Comparison of ENCODE assay signal across 16 mouse cellular contexts in genomic region chr10:84021167-84022120, GRCm38 (mm10).
DNase-seq lines count a peak whose midpoint lies in the region; ATAC-seq and TF ChIP-seq lines count a peak whose summit lies in the region.
"Had no signal": no experiment of that assay in that cellular context is flagged by ENCODE, and none has a peak within 500 bp of the region (broad histone marks: within the 10 kb centered on the region; RNA-seq: fewer than 3 reads in every experiment).

No protein-coding gene starts in this region.

- H3K27ac ChIP-seq in heart, embryonic 12.5 days (ENCODE audit: poor library complexity, severe bottlenecking) = peak overlapping the region; percentile 7; the same call in 1 of the 2 replicates
- no peak overlapping the region for H3K27ac ChIP-seq in heart, adult 2 months
- H3K27ac ChIP-seq in lung, embryonic 14.5 days (ENCODE audit: low read depth) = no peak overlapping the region; the same call in 1 of the 2 replicates
- H3K27ac ChIP-seq in ES-E14 (ENCODE audit: insufficient read depth, low read depth, low read length, poor library complexity, severe bottlenecking) = no peak overlapping the region
- no peak overlapping the region for H3K27ac ChIP-seq in forebrain, embryonic 12.5 days
- H3K27ac ChIP-seq: neural tube, embryonic 12.5 days; stomach, embryonic 15.5 days had no signal

- no peaks in the 10 kb centered on the region for H3K9me3 ChIP-seq in heart, embryonic 12.5 days (replicated peaks)
- H3K9me3 ChIP-seq in lung, embryonic 14.5 days (ENCODE audit: low read depth, low read length) = no peaks in the 10 kb centered on the region
- no peaks in the 10 kb centered on the region for H3K9me3 ChIP-seq in ES-E14 (ENCODE audit: control insufficient read depth, insufficient read depth, low read depth, low read length)
- no peaks in the 10 kb centered on the region for H3K9me3 ChIP-seq in forebrain, embryonic 12.5 days
- H3K9me3 ChIP-seq: neural tube, embryonic 12.5 days; stomach, embryonic 15.5 days had no signal

- peaks cover 39% of the 10 kb centered on the region for H3K4me1 ChIP-seq in heart, embryonic 12.5 days (replicated peaks)
- H3K4me1 ChIP-seq in heart, adult 2 months (ENCODE audit: control insufficient read depth, insufficient read depth, low read length) = peaks cover 7% of the 10 kb centered on the region; the same call in 1 of the 2 replicates
- peaks cover 12% of the 10 kb centered on the region; the same call in 1 of the 2 replicates for H3K4me1 ChIP-seq in lung, embryonic 14.5 days (ENCODE audit: insufficient read depth)
- peaks cover 0 to 4% of the 10 kb centered on the region in 2 experiments; a peak in 2 of 4 replicates for H3K4me1 ChIP-seq in ES-E14 (ENCODE audit: control insufficient read depth in 2 of 2, insufficient read depth in 2 of 2, low read length in 2 of 2, poor library complexity in 1 of 2)
- peaks cover 4% of the 10 kb centered on the region for H3K4me1 ChIP-seq in forebrain, embryonic 12.5 days

- H3K9ac ChIP-seq in heart, embryonic 12.5 days = no peak overlapping the region
- H3K9ac ChIP-seq in heart, adult 2 months (ENCODE audit: low read depth, low read length) = no peak overlapping the region
- H3K9ac ChIP-seq in lung, embryonic 14.5 days = no peak overlapping the region
- H3K9ac ChIP-seq in ES-E14 (ENCODE audit: insufficient read depth, low read depth, low read length, poor library complexity, severe bottlenecking) = no peak overlapping the region
- H3K9ac ChIP-seq in forebrain, embryonic 12.5 days = no peak overlapping the region
- H3K9ac ChIP-seq: forebrain, postnatal 0 days; neural tube, embryonic 12.5 days; stomach, embryonic 15.5 days had no signal

- TF ChIP-seq POLR2A in heart, adult 2 months (IDR thresholded peaks at IDR 0.05; ENCODE audit: insufficient read depth, low read depth, low read length) = no peak

- ATAC-seq in heart, embryonic 12.5 days (ENCODE audit: insufficient number of reproducible peaks, low FRiP score) = 0 out of 2 replicates have a peak, but pooled peaks have one; percentile 22
- 0 out of 2 replicates have a peak, but pooled peaks have one; percentile 47 for ATAC-seq in lung, embryonic 14.5 days (ENCODE audit: insufficient read depth)
- ATAC-seq in forebrain, embryonic 12.5 days (ENCODE audit: low FRiP score) = no peak
- ATAC-seq: forebrain, postnatal 0 days had no signal

- TF ChIP-seq CTCF in heart, adult 2 months (IDR thresholded peaks at IDR 0.05) = no peak
- TF ChIP-seq CTCF in lung, embryonic 14.5 days (IDR thresholded peaks at IDR 0.05; ENCODE audit: low read depth) = no peak

- 67% methylated on average over 12 of the region's 12 CpGs for WGBS in heart, embryonic 12.5 days
- 91% methylated on average over 12 of the region's 12 CpGs for WGBS in heart, adult 2 months
- WGBS in lung, embryonic 14.5 days = 66% methylated on average over 12 of the region's 12 CpGs
- WGBS in forebrain, embryonic 12.5 days = 78% methylated on average over 12 of the region's 12 CpGs

- in situ Hi-C loops in ES-E14 (cut with MboI; ENCODE audit: low sequenced_read_pairs in 2 of 2, unreplicated experiment in 2 of 2) = no loop called here

- H3K27me3 ChIP-seq in heart, embryonic 12.5 days (replicated peaks) = no peaks in the 10 kb centered on the region
- H3K27me3 ChIP-seq in heart, adult 2 months (ENCODE audit: control insufficient read depth, insufficient read depth, low read length) = no peaks in the 10 kb centered on the region
- no peaks in the 10 kb centered on the region for H3K27me3 ChIP-seq in lung, embryonic 14.5 days (ENCODE audit: insufficient read depth, low read length)
- no peaks in the 10 kb centered on the region for H3K27me3 ChIP-seq in forebrain, embryonic 12.5 days
- H3K27me3 ChIP-seq: neural tube, embryonic 12.5 days; stomach, embryonic 15.5 days had no signal

- intact Hi-C loops in heart, adult 2 months (cut with DNase I) = loop anchor here (2.0 to 5.0 kb wide), 2 partner anchors 33 to 96 kb away; no protein-coding TSS in a partner anchor

- DNase-seq in heart, adult 2 months = no peak
- peak; percentile 38 for DNase-seq in lung, embryonic 14.5 days
- no peak for DNase-seq in lung, postnatal 36 days
- DNase-seq in ES-E14 (ENCODE audit: low read depth, low spot score) = peak; percentile 20
- DNase-seq in embryo, embryonic 9.5 days (ENCODE audit: extremely low spot score) = peak; percentile 28
- no peak for DNase-seq in layer of hippocampus, postnatal 14 days (ENCODE audit: low spot score in 2 of 2)
- DNase-seq: adrenal gland, adult 8-10 months; cerebellum, postnatal 10 days; forebrain, postnatal 0 days; kidney, adult 9 months; liver; midbrain, embryonic 14.5 days had no signal

- no peaks in the 10 kb centered on the region for H3K36me3 ChIP-seq in heart, embryonic 12.5 days
- H3K36me3 ChIP-seq in heart, adult 2 months (ENCODE audit: control insufficient read depth, insufficient read depth, low read length) = no peaks in the 10 kb centered on the region
- no peaks in the 10 kb centered on the region for H3K36me3 ChIP-seq in lung, embryonic 14.5 days (ENCODE audit: insufficient read depth)
- H3K36me3 ChIP-seq in ES-E14 (ENCODE audit: control insufficient read depth, insufficient read depth, low read length, poor library complexity, severe bottlenecking) = no peaks in the 10 kb centered on the region
- no peaks in the 10 kb centered on the region for H3K36me3 ChIP-seq in forebrain, embryonic 12.5 days (replicated peaks)
- H3K36me3 ChIP-seq: neural tube, embryonic 12.5 days; stomach, embryonic 15.5 days had no signal

- H3K4me3 ChIP-seq in heart, embryonic 12.5 days = no peak overlapping the region
- H3K4me3 ChIP-seq in heart, adult 2 months = no peak overlapping the region
- H3K4me3 ChIP-seq in lung, embryonic 14.5 days (ENCODE audit: low read depth, low read length) = no peak overlapping the region
- no peak overlapping the region for H3K4me3 ChIP-seq in ES-E14 (ENCODE audit: insufficient read depth in 1 of 2, low read depth in 1 of 2, low read length in 2 of 2, poor library complexity in 1 of 2, severe bottlenecking in 1 of 2)
- H3K4me3 ChIP-seq in forebrain, embryonic 12.5 days (replicated peaks) = no peak overlapping the region
- H3K4me3 ChIP-seq: neural tube, embryonic 12.5 days; stomach, embryonic 15.5 days had no signal

- TF ChIP-seq EP300 in heart, adult 2 months (IDR thresholded peaks at IDR 0.05; ENCODE audit: insufficient read depth, low read depth, low read length) = no peak

- no peak overlapping the region for H3K4me2 ChIP-seq in heart, embryonic 12.5 days
- H3K4me2 ChIP-seq in lung, embryonic 14.5 days = no peak overlapping the region
- no peak overlapping the region for H3K4me2 ChIP-seq in forebrain, embryonic 12.5 days
- H3K4me2 ChIP-seq: neural tube, embryonic 12.5 days; stomach, embryonic 15.5 days had no signal

- H3K79me2 ChIP-seq in heart, adult 2 months (replicated peaks; ENCODE audit: control insufficient read depth, insufficient read depth, low read length) = no peaks in the 10 kb centered on the region

TF ChIP-seq in ES-E14, 5 proteins besides CTCF, POLR2A, EP300 and RAD21:
- TF ChIP-seq HCFC1 (IDR thresholded peaks at IDR 0.05; ENCODE audit: borderline replicate concordance, insufficient read depth, low read length) (no peak), ZNF384 (IDR thresholded peaks at IDR 0.05; ENCODE audit: low read depth, low read length) (no peak), CHD2 (IDR thresholded peaks at IDR 0.05; ENCODE audit: low read depth, low read length) (no peak), ZC3H11A (IDR thresholded peaks at IDR 0.05; ENCODE audit: borderline replicate concordance, low read depth, low read length) (no peak), MAFK (IDR thresholded peaks at IDR 0.05; ENCODE audit: insufficient read depth, low read depth, low read length) (no peak)

Comparison
In these comparisons a context has a peak if more than half of its experiments do, and no peak if none do; other contexts are left out.
1. DNase-seq: peak in lung, embryonic 14.5 days (single experiment), ES-E14 (single experiment) and embryo, embryonic 9.5 days (single experiment); none in heart, adult 2 months (0 of 2), lung, postnatal 36 days (single experiment) and layer of hippocampus, postnatal 14 days (0 of 2).